Mouse (Mus musculus) bone marrow macrophage, adult 2 months (primary cell): ENCODE data around the gene Bcl2l13.

Experiments
- CTCF ChIP-seq: IDR thresholded peaks from 2 replicates; pipeline ENCODE4 v1.5.1; 2012; ENCODE audit warnings: low read depth, mild to moderate bottlenecking, low read length, moderate library complexity
- POLR2A ChIP-seq: IDR thresholded peaks from 2 replicates; pipeline ENCODE4 v1.6.1; 2012; ENCODE audit warnings: mild to moderate bottlenecking, low read depth, low read length, borderline replicate concordance

DNA sequence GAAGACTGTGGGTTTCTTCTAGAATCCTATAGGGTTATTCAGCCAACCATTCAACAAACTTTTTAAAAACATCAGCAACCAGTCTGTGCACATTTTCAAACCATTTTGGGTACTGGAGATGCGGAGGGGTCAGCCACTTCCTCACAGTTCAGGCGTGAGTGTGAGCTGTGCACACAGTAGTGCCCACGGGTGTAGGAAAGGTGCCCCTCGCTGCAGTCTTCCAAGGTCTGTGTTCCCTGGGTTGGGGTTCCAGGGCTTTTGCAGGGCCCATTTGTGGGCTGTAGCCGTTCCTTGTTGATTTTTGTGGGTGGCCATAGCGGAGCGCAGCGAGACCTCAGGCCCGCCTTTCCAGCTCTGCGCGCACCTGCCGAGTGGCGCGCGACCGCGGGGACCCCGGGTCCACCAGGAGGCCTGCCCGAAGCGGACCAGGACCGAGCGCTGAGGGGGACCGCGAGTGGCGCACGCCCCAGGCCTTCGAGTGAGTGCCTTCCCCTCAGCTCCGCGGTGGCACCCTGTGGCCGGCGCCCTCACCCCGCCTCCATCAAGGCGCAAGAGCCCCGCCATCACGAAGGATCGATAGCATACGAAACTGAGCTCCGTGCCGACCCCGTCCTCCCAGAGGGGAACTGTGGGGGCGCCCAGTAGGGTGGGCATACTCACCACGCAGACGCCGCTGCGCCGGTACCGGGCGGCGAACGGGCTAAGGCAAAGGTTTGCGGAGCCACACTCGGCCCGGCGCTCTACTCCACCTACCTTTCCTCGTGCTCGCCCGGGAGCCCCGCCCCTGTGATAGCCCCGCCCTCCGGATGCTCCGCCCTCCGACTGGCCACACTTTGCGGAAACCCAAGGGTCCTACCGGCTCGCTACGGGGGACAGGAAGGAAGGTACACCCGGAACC, 80.3 kb downstream of the Bcl2l13 start, which contains the start of gene Bid:
- TF ChIP-seq POLR2A (no peak), CTCF (no peak)
